Mouse (Mus musculus) forebrain, embryonic 14.5 days (tissue): ENCODE measurements at regions not wholly inside any gene's neighbourhood (a gene's known extent, or its start where the extent isn't known, plus 50 kb on each side); places are given as distances from the start of the nearest gene placed in this dataset.
A peak's percentile ranks its signal among the peaks of the same experiment; 100 is the strongest.

Source experiments
- ATAC-seq: fragments of 200-750 bp; cut with Nextera tagmentation; 2 replicates; pipeline ENCODE4 v1.8.0; 2017; ENCODE audit warnings: mild to moderate bottlenecking, moderate library complexity
- DNase-seq: peaks from one replicate; pipeline ENCODE4 v3.0.0-alpha.2; 2015; ENCODE audit warnings: low spot score
- H3K27ac ChIP-seq: fragments of 300-500 bp; sonication (generic); 2 replicates; pipeline ENCODE4 v1.5.1; 2014; ENCODE audit warnings: low read depth, mild to moderate bottlenecking, control low read depth, low read length, moderate library complexity
- H3K27me3 ChIP-seq: fragments of 300-500 bp; sonication (generic); replicated peaks from 2 replicates; pipeline ENCODE4 v1.6.1; 2014; ENCODE audit warnings: low read length, control low read depth, mixed read lengths; ENCODE audit not compliant: control insufficient read depth, insufficient read depth
- H3K36me3 ChIP-seq: fragments of 300-500 bp; sonication (generic); 2 replicates; pipeline ENCODE4 v1.6.1; 2014; ENCODE audit warnings: low read length, control low read depth; ENCODE audit not compliant: control insufficient read depth, insufficient read depth
- H3K4me1 ChIP-seq: fragments of 300-500 bp; sonication (generic); 2 replicates; pipeline ENCODE4 v1.6.1; 2014; ENCODE audit warnings: antibody characterized with exemption, low read length, control low read depth; ENCODE audit not compliant: control insufficient read depth, insufficient read depth
- H3K4me2 ChIP-seq: fragments of 300-500 bp; sonication (generic); 2 replicates; pipeline ENCODE4 v1.6.1; 2014; ENCODE audit warnings: mild to moderate bottlenecking, control low read depth, low read length
- H3K4me3 ChIP-seq: fragments of 300-500 bp; sonication (generic); 2 replicates; pipeline ENCODE4 v1.5.1; 2014; ENCODE audit warnings: low read depth, low read length, control low read depth
- H3K9ac ChIP-seq: fragments of 300-500 bp; sonication (generic); 2 replicates; pipeline ENCODE4 v1.6.1; 2014; ENCODE audit warnings: mild to moderate bottlenecking, low read length, control low read depth, moderate library complexity
- H3K9me3 ChIP-seq: fragments of 300-500 bp; sonication (generic); replicated peaks from 2 replicates; pipeline ENCODE4 v1.6.1; 2016; ENCODE audit warnings: low read length, control low read depth, mixed read lengths; ENCODE audit not compliant: control insufficient read depth
- WGBS: fragments of 180-500 bp; shearing (Covaris S2); extraction: QIAGEN DNeasy Blood & Tissue Kit; methylation state at CpG from one replicate; pipeline ENCODE4 v1.1.7; 2014; 5-methylcytosine and 5-hydroxymethylcytosine counted together

GRCm38 (mm10) chr3:7079073-7079472 lies 458.8 kb upstream of the 1700008P02Rik start:
- ATAC-seq (no peak), DNase-seq (peak; percentile 10)
- no peak overlapping the region for H3K4me3 ChIP-seq
- H3K9ac ChIP-seq, result no peak overlapping the region
- H3K9me3 ChIP-seq, result no peaks in the 10 kb centered on the region
- no peak overlapping the region for H3K4me2 ChIP-seq
- H3K36me3 ChIP-seq, result no peaks in the 10 kb centered on the region
- WGBS, result 59% methylated on average over 1 of the region's 1 CpGs
- no peaks in the 10 kb centered on the region for H3K27me3 ChIP-seq
- H3K4me1 ChIP-seq, result no peaks in the 10 kb centered on the region
- no peak overlapping the region for H3K27ac ChIP-seq

- WGBS, result 24% methylated on average over 3 of the region's 3 CpGs
- no peak overlapping the region for H3K4me2 ChIP-seq
- no peaks in the 10 kb centered on the region for H3K4me1 ChIP-seq
- H3K36me3 ChIP-seq, result no peaks in the 10 kb centered on the region
- H3K27me3 ChIP-seq, result no peaks in the 10 kb centered on the region
- DNase-seq, result peak; percentile 37
- H3K9ac ChIP-seq, result no peak overlapping the region
- H3K4me3 ChIP-seq, result no peak overlapping the region
- H3K9me3 ChIP-seq, result no peaks in the 10 kb centered on the region
- no peak overlapping the region for H3K27ac ChIP-seq
- peak; percentile 69 for ATAC-seq
Observed at GRCm38 (mm10) chr3:7076850-7077249, 456.6 kb upstream of the 1700008P02Rik start.

GRCm38 (mm10) chr3:7074488-7074887 lies 454.2 kb upstream of the 1700008P02Rik start:
- H3K36me3 ChIP-seq, result no peaks in the 10 kb centered on the region
- no peak overlapping the region for H3K9ac ChIP-seq
- no peaks in the 10 kb centered on the region for H3K9me3 ChIP-seq
- H3K4me1 ChIP-seq, result no peaks in the 10 kb centered on the region
- no peak overlapping the region for H3K4me2 ChIP-seq
- H3K27me3 ChIP-seq, result no peaks in the 10 kb centered on the region
- ATAC-seq (no peak), DNase-seq (peak; percentile 37)
- 38% methylated on average over 2 of the region's 2 CpGs for WGBS
- no peak overlapping the region for H3K4me3 ChIP-seq
- H3K27ac ChIP-seq, result no peak overlapping the region

GRCm38 (mm10) chr3:7041372-7042057 lies 421.3 kb upstream of the 1700008P02Rik start:
- H3K27ac ChIP-seq, result no peak overlapping the region
- H3K27me3 ChIP-seq, result no peaks in the 10 kb centered on the region
- peak; percentile 56 for DNase-seq
- H3K36me3 ChIP-seq, result no peaks in the 10 kb centered on the region
- H3K9me3 ChIP-seq, result no peaks in the 10 kb centered on the region
- ATAC-seq, result peak; percentile 72
- no peaks in the 10 kb centered on the region for H3K4me1 ChIP-seq
- no peak overlapping the region for H3K9ac ChIP-seq
- 39% methylated on average over 2 of the region's 2 CpGs for WGBS
- no peak overlapping the region for H3K4me3 ChIP-seq
- H3K4me2 ChIP-seq, result no peak overlapping the region

GRCm38 (mm10) chr3:7035833-7036232 lies 415.6 kb upstream of the 1700008P02Rik start:
- DNase-seq, result peak; percentile 55
- Histone ChIP-seq H3K4me3 (no peak overlapping the region), H3K27me3 (no peaks in the 10 kb centered on the region), H3K4me2 (no peak overlapping the region), H3K36me3 (no peaks in the 10 kb centered on the region), H3K4me1 (no peaks in the 10 kb centered on the region), H3K9me3 (no peaks in the 10 kb centered on the region), H3K27ac (no peak overlapping the region), H3K9ac (no peak overlapping the region)
- WGBS, result 68% methylated on average over 2 of the region's 2 CpGs
- ATAC-seq, result peak; percentile 75

GRCm38 (mm10) chr3:7027845-7028244 lies 407.6 kb upstream of the 1700008P02Rik start:
- no peaks in the 10 kb centered on the region for H3K9me3 ChIP-seq
- DNase-seq (peak; percentile 84), ATAC-seq (peak; percentile 88)
- H3K4me3 ChIP-seq, result no peak overlapping the region
- WGBS, result 25% methylated on average over 5 of the region's 5 CpGs
- no peaks in the 10 kb centered on the region for H3K4me1 ChIP-seq
- no peak overlapping the region for H3K27ac ChIP-seq
- H3K27me3 ChIP-seq, result no peaks in the 10 kb centered on the region
- H3K36me3 ChIP-seq, result no peaks in the 10 kb centered on the region
- H3K9ac ChIP-seq, result no peak overlapping the region
- H3K4me2 ChIP-seq, result no peak overlapping the region

- WGBS, result 31% methylated on average over 7 of the region's 7 CpGs
- Histone ChIP-seq H3K9ac (no peak overlapping the region), H3K27ac (no peak overlapping the region), H3K4me1 (0 out of 2 replicates have a peak, but pooled peaks cover 4% of the 10 kb centered on the region), H3K4me3 (no peak overlapping the region), H3K36me3 (no peaks in the 10 kb centered on the region), H3K27me3 (no peaks in the 10 kb centered on the region), H3K9me3 (no peaks in the 10 kb centered on the region), H3K4me2 (no peak overlapping the region)
- ATAC-seq, result peak; percentile 40; the same call in 1 of the 2 replicates
- no peak for DNase-seq
Observed at GRCm38 (mm10) chr3:7014345-7014973, 394.2 kb upstream of the 1700008P02Rik start.

- Histone ChIP-seq H3K27me3 (no peaks in the 10 kb centered on the region), H3K9me3 (no peaks in the 10 kb centered on the region), H3K4me1 (0 out of 2 replicates have a peak, but pooled peaks cover 4% of the 10 kb centered on the region), H3K36me3 (no peaks in the 10 kb centered on the region), H3K4me2 (no peak overlapping the region), H3K4me3 (no peak overlapping the region), H3K27ac (no peak overlapping the region), H3K9ac (no peak overlapping the region)
- ATAC-seq (no peak), DNase-seq (no peak)
Observed at GRCm38 (mm10) chr3:7013516-7013915, 393.3 kb upstream of the 1700008P02Rik start.
